Mouse (Mus musculus) forebrain, embryonic 12.5 days (tissue): ENCODE results near the gene Npr2. TPM values are rescaled to one million over a fixed set of nuclear protein-coding genes. Genes with fewer than 3 reads are reported as not detected.

ENCODE experiments used
- ATAC-seq: fragments of 200-750 bp; cut with Nextera tagmentation; 2 replicates; pipeline ENCODE4 v1.8.0; 2017; ENCODE audit warnings: moderate TSS enrichment; ENCODE audit not compliant: low FRiP score
- H3K27ac ChIP-seq: fragments of 300-500 bp; sonication (generic); 2 replicates; pipeline ENCODE4 v1.5.1; 2016; ENCODE audit warnings: mild to moderate bottlenecking
- H3K27me3 ChIP-seq: fragments of 300-500 bp; sonication (generic); 2 replicates; pipeline ENCODE4 v1.6.1; 2016; ENCODE audit warnings: mild to moderate bottlenecking
- H3K36me3 ChIP-seq: fragments of 300-500 bp; sonication (generic); replicated peaks from 2 replicates; pipeline ENCODE4 v1.6.1; 2016; ENCODE audit warnings: mild to moderate bottlenecking
- H3K4me1 ChIP-seq: fragments of 300-500 bp; sonication (generic); 2 replicates; pipeline ENCODE4 v1.6.1; 2016
- H3K4me2 ChIP-seq: fragments of 300-500 bp; sonication (generic); 2 replicates; pipeline ENCODE4 v1.6.1; 2016; ENCODE audit warnings: mild to moderate bottlenecking, moderate library complexity
- H3K4me3 ChIP-seq: fragments of 300-500 bp; sonication (generic); replicated peaks from 2 replicates; pipeline ENCODE4 v1.5.1; 2016; ENCODE audit warnings: mild to moderate bottlenecking
- H3K9ac ChIP-seq: fragments of 300-500 bp; sonication (generic); 2 replicates; pipeline ENCODE4 v1.6.1; 2016; ENCODE audit warnings: mild to moderate bottlenecking
- H3K9me3 ChIP-seq: fragments of 300-500 bp; sonication (generic); 2 replicates; pipeline ENCODE4 v1.6.1; 2016
- WGBS: fragments of 180-500 bp; shearing (Covaris S2); methylation state at CpG from one replicate; pipeline ENCODE4 v1.1.7; 2016; 5-methylcytosine and 5-hydroxymethylcytosine counted together
- polyA plus RNA-seq: library from polyadenylated mRNA; unstranded; fragments of >200 nt; fragmentation: Nextera tagmentation; extraction: Ambion mirVana; gene quantifications from 2 replicates; pipeline ENCODE4 v1.2.1, GENCODE M21; 2016

Gene Npr2
- polyA plus RNA-seq, 1 experiment from 2014 or later: 14.9 TPM

GRCm38 (mm10) chr4:43631956-43632920, 503 bp downstream of the Npr2 start:
- ATAC-seq: 0 out of 2 replicates have a peak, but pooled peaks have one; percentile 13
- peak overlapping the region; percentile 94 for H3K4me2 ChIP-seq
- peaks cover 37% of the 10 kb centered on the region for H3K4me1 ChIP-seq

GRCm38 (mm10) chr4:43633296-43633695, 1.6 kb downstream of the Npr2 start:
- no peak overlapping the region for H3K9ac ChIP-seq
- no peaks in the 10 kb centered on the region for H3K9me3 ChIP-seq
- no peaks in the 10 kb centered on the region for H3K36me3 ChIP-seq
- H3K27me3 ChIP-seq: peaks cover 12% of the 10 kb centered on the region
- WGBS: 85% methylated on average over 8 of the region's 8 CpGs
- ATAC-seq: no peak
- no peak overlapping the region for H3K4me3 ChIP-seq
- H3K4me2 ChIP-seq: peak overlapping the region; percentile 94
- no peak overlapping the region for H3K27ac ChIP-seq
- peaks cover 37% of the 10 kb centered on the region for H3K4me1 ChIP-seq

More at GRCm38 (mm10) chr4:43631956-43632920, 503 bp downstream of the Npr2 start:
- no peaks in the 10 kb centered on the region for H3K36me3 ChIP-seq
- WGBS: 50% methylated on average over 42 of the region's 42 CpGs
- H3K27ac ChIP-seq: peak overlapping the region; percentile 78; the same call in 1 of the 2 replicates
- peak overlapping the region; percentile 90 for H3K9ac ChIP-seq
- no peaks in the 10 kb centered on the region for H3K9me3 ChIP-seq
- H3K27me3 ChIP-seq: peaks cover 12% of the 10 kb centered on the region
- H3K4me3 ChIP-seq: peak overlapping the region; percentile 65

- Histone ChIP-seq H3K9ac (no peak overlapping the region), H3K27me3 (peaks cover 12% of the 10 kb centered on the region), H3K4me2 (peak overlapping the region; percentile 94; the same call in 1 of the 2 replicates), H3K4me1 (peaks cover 37% of the 10 kb centered on the region), H3K9me3 (no peaks in the 10 kb centered on the region), H3K4me3 (no peak overlapping the region), H3K27ac (no peak overlapping the region), H3K36me3 (no peaks in the 10 kb centered on the region)
- ATAC-seq: no peak
- 96% methylated on average over 2 of the region's 2 CpGs for WGBS
These were observed 2.0 kb downstream of the Npr2 start for GRCm38 (mm10) chr4:43633736-43634135.

GRCm38 (mm10) chr4:43634621-43635374, 3.1 kb downstream of the Npr2 start:
- H3K4me3 ChIP-seq: no peak overlapping the region
- peaks cover 33% of the 10 kb centered on the region for H3K4me1 ChIP-seq
- WGBS: 87% methylated on average over 7 of the region's 7 CpGs
- no peaks in the 10 kb centered on the region for H3K9me3 ChIP-seq
- peaks cover 12% of the 10 kb centered on the region for H3K27me3 ChIP-seq
- H3K36me3 ChIP-seq: no peaks in the 10 kb centered on the region
- no peak for ATAC-seq
- H3K27ac ChIP-seq: no peak overlapping the region
- no peak overlapping the region for H3K4me2 ChIP-seq
- no peak overlapping the region for H3K9ac ChIP-seq

GRCm38 (mm10) chr4:43636751-43637150, 5.0 kb downstream of the Npr2 start:
- H3K27me3 ChIP-seq: peaks cover 12% of the 10 kb centered on the region
- ATAC-seq: no peak
- no peak overlapping the region for H3K9ac ChIP-seq
- no peaks in the 10 kb centered on the region for H3K36me3 ChIP-seq
- no peak overlapping the region for H3K27ac ChIP-seq
- H3K9me3 ChIP-seq: no peaks in the 10 kb centered on the region
- WGBS: 64% methylated on average over 6 of the region's 6 CpGs
- no peak overlapping the region for H3K4me3 ChIP-seq
- H3K4me1 ChIP-seq: peaks cover 21% of the 10 kb centered on the region
- H3K4me2 ChIP-seq: no peak overlapping the region

- Histone ChIP-seq H3K9ac (no peak overlapping the region), H3K4me1 (no peaks in the 10 kb centered on the region), H3K27ac (no peak overlapping the region), H3K9me3 (no peaks in the 10 kb centered on the region), H3K27me3 (no peaks in the 10 kb centered on the region), H3K4me3 (no peak overlapping the region), H3K36me3 (0 out of 2 replicates have a peak, but pooled peaks cover 4% of the 10 kb centered on the region), H3K4me2 (no peak overlapping the region)
- WGBS: 80% methylated on average over 9 of the region's 9 CpGs
- no peak for ATAC-seq
These were observed 8.3 kb downstream of the Npr2 start for GRCm38 (mm10) chr4:43640076-43640475.

GRCm38 (mm10) chr4:43640491-43640890, 8.8 kb downstream of the Npr2 start:
- Histone ChIP-seq H3K27me3 (no peaks in the 10 kb centered on the region), H3K36me3 (0 out of 2 replicates have a peak, but pooled peaks cover 4% of the 10 kb centered on the region), H3K4me3 (no peak overlapping the region), H3K4me2 (no peak overlapping the region), H3K9ac (no peak overlapping the region), H3K4me1 (no peaks in the 10 kb centered on the region), H3K9me3 (no peaks in the 10 kb centered on the region), H3K27ac (no peak overlapping the region)
- ATAC-seq: no peak
- 76% methylated on average over 6 of the region's 6 CpGs for WGBS

GRCm38 (mm10) chr4:43649783-43650182, 18.0 kb downstream of the Npr2 start:
- peaks cover 22% of the 10 kb centered on the region for H3K36me3 ChIP-seq
- H3K4me3 ChIP-seq: no peak overlapping the region
- no peaks in the 10 kb centered on the region for H3K27me3 ChIP-seq
- whole genome bisulfite sequencing: 97% methylated on average over 3 of the region's 3 CpGs
- no peak overlapping the region for H3K4me2 ChIP-seq
- no peak overlapping the region for H3K9ac ChIP-seq
- H3K9me3 ChIP-seq: peaks cover 7% of the 10 kb centered on the region
- no peak overlapping the region for H3K27ac ChIP-seq
- H3K4me1 ChIP-seq: peaks cover 9% of the 10 kb centered on the region; the same call in 1 of the 2 replicates
- ATAC-seq: no peak

GRCm38 (mm10) chr4:43652726-43653125, 21.0 kb downstream of the Npr2 start:
- Histone ChIP-seq H3K36me3 (peaks cover 22% of the 10 kb centered on the region), H3K4me2 (peak overlapping the region; percentile 53), H3K27ac (no peak overlapping the region), H3K9ac (no peak overlapping the region), H3K4me1 (peaks cover 18% of the 10 kb centered on the region), H3K4me3 (peak overlapping the region; percentile 28), H3K27me3 (no peaks in the 10 kb centered on the region), H3K9me3 (peaks cover 7% of the 10 kb centered on the region)
- no peak for ATAC-seq
- WGBS: 89% methylated on average over 4 of the region's 4 CpGs

GRCm38 (mm10) chr4:43653161-43654015, 21.7 kb downstream of the Npr2 start, which contains the start of gene Spag8:
Spag8 (minus strand) TSS chr4:43653594.
- Histone ChIP-seq H3K4me1 (peaks cover 18% of the 10 kb centered on the region), H3K9ac (peak within 1 kb of the TSS; percentile 33; the same call in 1 of the 2 replicates), H3K9me3 (peaks cover 7% of the 10 kb centered on the region), H3K4me3 (peak within 1 kb of the TSS; percentile 28), H3K27me3 (no peaks in the 10 kb centered on the region), H3K4me2 (peak within 1 kb of the TSS; percentile 53), H3K27ac (no peak within 1 kb of the TSS), H3K36me3 (peaks cover 22% of the 10 kb centered on the region)
- WGBS: 13% methylated on average over 24 of the region's 24 CpGs
- no peak for ATAC-seq

- Histone ChIP-seq H3K4me1 (peaks cover 18% of the 10 kb centered on the region), H3K9ac (peak overlapping the region; percentile 81)
- 6% methylated on average over 34 of the region's 34 CpGs for WGBS
These were observed 24.1 kb downstream of the Npr2 start for GRCm38 (mm10) chr4:43655656-43656338.

More at GRCm38 (mm10) chr4:43655656-43656338, 24.1 kb downstream of the Npr2 start:
- no peaks in the 10 kb centered on the region for H3K9me3 ChIP-seq
- peaks cover 8% of the 10 kb centered on the region; the same call in 1 of the 2 replicates for H3K36me3 ChIP-seq
- H3K27ac ChIP-seq: peak overlapping the region; percentile 91
- H3K27me3 ChIP-seq: no peaks in the 10 kb centered on the region
- peak; percentile 47 for ATAC-seq
- H3K4me2 ChIP-seq: peak overlapping the region; percentile 73
- peak overlapping the region; percentile 72 for H3K4me3 ChIP-seq
